Mouse (Mus musculus) natural killer cell, adult 2 months (primary cell): ENCODE measurements around the gene Gpr83.

Source experiments
- DNase-seq, 2 experiments: peaks; one replicate each; pipeline ENCODE4 v3.0.0; 2022; ENCODE audit warnings: low spot score in 2 of 2

The Gpr83 gene

DNA sequence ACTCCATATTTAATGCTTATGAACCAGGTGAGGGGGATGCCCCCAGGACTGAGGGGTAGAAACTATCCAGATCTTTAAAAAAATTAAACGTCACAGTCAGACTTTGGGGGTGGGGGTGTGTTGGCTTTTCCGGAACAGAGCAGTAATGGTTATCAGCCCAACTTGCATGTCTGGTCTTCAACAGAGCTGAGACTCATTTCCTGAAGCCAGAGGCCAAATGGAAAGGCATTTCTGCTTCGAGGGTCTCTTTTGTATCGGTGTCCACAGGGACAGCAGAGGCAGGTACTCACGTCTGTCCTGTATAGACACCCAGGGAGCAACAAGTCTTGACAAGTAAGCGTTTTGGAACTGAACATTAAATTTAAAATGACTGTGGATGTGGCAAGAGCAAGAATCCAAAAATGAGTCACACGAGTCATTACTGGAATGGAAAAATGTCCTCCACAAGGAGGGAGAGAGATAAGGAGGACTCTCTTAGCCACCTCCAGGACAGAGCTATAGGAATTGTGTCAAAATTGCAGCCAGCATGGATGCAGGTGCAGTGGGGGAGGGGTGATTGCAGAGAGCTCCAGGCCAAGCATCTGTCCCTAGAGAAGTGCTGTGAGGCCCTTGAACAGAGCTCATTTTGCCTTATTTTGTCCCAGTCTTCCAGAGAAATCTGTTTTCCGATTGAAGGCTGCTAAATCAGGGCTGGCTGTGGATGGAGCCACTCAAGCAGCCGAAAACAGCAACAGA, 44.9 kb downstream of the Gpr83 start:
- no peak for DNase-seq

DNA sequence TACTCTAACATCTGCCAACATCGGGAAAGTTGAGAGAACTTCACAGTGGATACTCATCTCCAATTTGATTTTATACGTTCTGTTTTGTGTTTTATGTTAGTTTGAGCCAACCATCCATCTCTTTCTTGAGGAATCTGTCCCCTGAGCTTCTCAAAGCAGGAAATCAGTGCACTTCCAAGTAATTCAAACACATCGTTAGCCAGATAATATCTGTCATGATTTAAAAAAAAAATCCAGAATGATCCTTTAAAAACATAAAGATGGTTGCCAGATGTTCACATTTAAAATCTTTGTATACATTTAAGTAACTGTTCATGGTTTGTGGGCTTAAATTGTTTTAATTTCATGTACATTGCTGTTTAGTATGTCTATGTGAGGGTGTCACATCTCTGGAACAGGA, 45.9 kb downstream of the Gpr83 start:
- DNase-seq, result no peak

DNA sequence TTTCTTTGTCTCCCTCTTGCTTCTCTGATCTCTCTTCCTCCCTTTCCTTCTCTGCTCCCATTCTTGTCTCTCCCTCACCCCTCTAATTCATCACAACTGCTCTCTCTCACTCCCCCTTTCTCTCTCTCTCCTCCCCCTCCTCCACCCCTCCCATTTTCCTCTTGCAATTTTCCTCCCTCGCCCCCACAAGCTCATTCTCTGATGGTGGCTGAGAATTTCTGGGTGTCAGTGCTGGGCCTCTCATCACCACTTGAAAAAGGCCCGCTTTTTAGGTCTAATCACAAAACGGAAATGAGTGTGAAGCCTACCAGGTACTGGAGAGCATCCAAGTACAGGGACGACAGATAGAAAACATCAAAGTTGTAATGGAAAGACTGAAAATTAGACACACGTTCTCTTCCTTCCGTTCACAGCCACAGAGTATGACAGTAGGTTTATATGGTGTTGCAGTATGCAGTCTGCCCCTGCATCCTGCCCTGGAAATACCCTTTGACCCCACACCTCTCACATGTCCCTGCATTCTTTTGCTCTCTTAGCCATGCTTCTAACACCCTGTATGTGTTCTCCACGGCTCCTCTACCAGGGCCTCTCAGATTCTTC, 47.9 kb downstream of the Gpr83 start:
- DNase-seq, result no peak

DNA sequence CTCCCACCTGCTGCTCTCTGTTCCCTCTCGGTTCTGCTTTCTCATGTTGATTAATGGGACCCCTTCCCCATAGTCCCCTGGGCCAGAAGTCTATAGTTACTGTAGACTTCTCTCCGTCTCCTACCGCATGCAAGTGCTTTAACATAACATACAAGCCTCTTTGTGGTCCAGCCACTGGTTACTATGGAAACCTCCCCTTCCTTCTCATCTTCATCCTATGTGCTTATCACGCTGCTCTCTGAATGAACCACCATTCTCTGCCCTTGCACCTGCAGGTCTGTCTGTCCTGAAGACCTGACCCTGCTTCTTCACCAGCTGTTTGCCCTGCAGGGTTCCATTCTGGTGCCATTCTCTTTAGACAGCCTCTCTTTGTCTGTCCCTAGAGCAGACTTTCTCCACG, 50.0 kb downstream of the Gpr83 start:
- no peak for DNase-seq

DNA sequence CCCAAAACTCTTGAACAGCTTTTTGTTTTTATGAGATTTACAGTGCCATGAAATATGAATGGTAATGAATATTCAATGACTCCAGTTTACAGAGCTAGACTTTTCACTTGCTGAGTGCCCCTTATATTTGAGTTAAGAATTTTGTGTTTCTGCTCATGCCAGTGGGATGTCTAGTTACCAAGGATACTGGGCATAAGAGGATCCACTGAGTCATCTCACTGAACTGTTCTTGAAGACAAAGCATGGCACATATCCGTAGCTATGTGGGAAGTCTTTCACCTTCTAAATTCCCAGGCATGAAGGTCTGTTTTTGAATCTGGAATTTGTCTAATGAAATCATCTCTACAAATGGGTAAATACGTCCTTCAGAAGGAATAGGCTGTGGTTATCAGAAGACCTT, 52.0 kb downstream of the Gpr83 start:
- DNase-seq, result no peak

DNA sequence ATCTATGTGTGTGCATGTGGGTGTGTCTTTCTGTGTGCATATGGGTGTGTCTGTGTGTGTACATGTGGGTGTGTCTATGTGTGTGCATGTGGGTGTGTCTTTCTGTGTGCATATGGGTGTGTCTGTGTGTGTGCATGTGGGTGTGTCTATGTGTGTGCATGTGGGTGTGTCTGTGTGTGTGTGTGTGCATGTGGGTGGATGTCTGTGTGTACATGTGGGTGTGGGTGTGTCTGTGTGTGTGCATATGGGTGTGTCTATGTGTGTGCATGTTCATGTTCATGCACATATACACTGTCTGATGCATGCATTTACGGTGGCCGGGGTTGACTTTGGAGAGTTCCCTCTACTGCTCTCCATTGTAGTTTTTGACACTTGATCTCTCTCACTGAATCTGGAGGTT, 57.7 kb downstream of the Gpr83 start:
- no peak for DNase-seq

DNA sequence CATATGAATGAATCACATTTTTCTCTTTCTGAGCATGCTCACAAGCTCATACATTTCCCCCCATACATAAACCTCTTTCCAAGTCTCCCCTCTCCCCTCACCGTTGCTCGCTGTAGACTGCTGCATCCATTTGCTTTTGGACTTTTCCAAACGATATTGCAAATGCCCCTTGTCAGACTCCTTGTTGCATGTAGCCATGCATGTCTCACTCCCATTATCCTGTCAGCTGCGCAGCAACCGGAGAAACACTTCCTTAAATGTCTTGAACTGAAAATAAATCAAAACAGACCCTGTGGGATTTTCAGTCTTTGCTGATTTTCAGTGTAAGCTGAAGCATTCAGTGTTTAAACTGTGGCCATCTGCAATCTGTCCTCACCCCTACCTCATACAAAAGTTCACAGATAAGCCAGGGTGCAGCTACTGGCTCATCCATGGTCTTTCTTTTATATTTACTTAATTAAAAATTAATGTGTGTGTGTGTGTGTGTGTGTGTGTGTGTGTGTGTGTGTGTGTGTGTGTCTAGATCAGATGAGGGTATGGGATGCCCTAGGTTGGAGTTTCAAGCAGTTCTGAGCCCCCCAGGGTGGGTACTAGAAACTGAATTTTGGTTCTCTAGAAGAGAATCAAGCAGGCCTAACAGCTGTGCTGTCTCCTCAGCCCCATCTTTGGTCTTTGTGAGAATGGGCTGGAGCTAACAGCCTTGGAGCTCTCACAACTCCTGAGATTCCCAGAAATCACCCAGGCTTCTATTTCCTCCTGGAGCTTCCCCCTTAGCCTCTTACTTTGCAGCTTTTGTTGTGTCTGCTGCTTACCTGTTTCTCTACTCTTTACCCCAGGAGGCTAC, 59.0 kb downstream of the Gpr83 start:
- no peak for DNase-seq
